In the genomic region with DNA sequence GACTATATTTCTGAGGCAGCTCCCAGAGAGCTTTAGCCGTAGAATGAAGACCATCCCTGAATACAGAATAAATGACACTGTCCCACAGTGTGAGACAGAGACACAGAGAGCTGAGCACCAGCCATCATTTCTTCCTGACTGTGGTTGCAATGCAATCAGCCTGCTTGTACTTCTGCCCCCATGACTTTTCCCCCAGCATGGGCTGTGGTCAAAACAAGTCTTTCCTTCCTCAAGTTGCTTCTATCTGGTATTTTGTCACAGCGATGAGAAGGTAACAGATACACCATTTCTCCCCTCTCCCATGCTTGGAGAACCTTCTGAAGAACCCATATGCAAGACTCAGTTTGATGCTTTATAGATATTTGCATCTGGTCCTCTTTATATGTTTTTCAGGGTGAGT, we compare ENCODE assay signal across 23 mouse cellular contexts. TPM values are rescaled to one million over a fixed set of nuclear protein-coding genes. Genes with fewer than 3 reads are reported as not detected.
"Had no signal": no experiment of that assay in that cellular context is flagged by ENCODE, and none has a peak within 500 bp of the region (broad histone marks: within the 10 kb centered on the region; RNA-seq: fewer than 3 reads in every experiment).

No protein-coding gene starts in this region.

- H3K4me1 ChIP-seq: heart, embryonic 10.5 days; heart, embryonic 12.5 days; hindbrain, embryonic 13.5 days; hindbrain, embryonic 15.5 days had no signal

- ATAC-seq: hindbrain, postnatal 0 days; intestine, embryonic 16.5 days; liver, embryonic 12.5 days had no signal

- DNase-seq: gastrocnemius, postnatal 14 days; gastrocnemius, postnatal 36 days; heart, adult 18-20 months; heart, postnatal 10 days; kidney, adult 18-20 months; kidney, adult 8-10 months; kidney, postnatal 10 days; kidney, postnatal 25 days; kidney, postnatal 4 days; layer of hippocampus, postnatal 36 days; left cerebral cortex, postnatal 4 days had no signal

- H3K36me3 ChIP-seq: heart, embryonic 10.5 days; heart, embryonic 12.5 days; hindbrain, embryonic 13.5 days; hindbrain, embryonic 15.5 days; limb, embryonic 13.5 days; limb, embryonic 15.5 days; liver, embryonic 12.5 days had no signal

- H3K9ac ChIP-seq: heart, embryonic 12.5 days; hindbrain, embryonic 13.5 days; hindbrain, embryonic 15.5 days; limb, embryonic 13.5 days; limb, embryonic 15.5 days; liver, embryonic 12.5 days; liver, embryonic 14.5 days had no signal

- H3K27me3 ChIP-seq: heart, embryonic 12.5 days; hindbrain, embryonic 13.5 days; hindbrain, embryonic 15.5 days; limb, embryonic 13.5 days; limb, embryonic 15.5 days had no signal

- H3K4me3 ChIP-seq: heart, embryonic 10.5 days; heart, embryonic 12.5 days; hindbrain, embryonic 13.5 days; hindbrain, embryonic 15.5 days; layer of hippocampus, adult 2 months; limb, embryonic 13.5 days; limb, embryonic 15.5 days; liver, embryonic 12.5 days had no signal

- H3K9me3 ChIP-seq: heart, embryonic 10.5 days; heart, embryonic 12.5 days; hindbrain, embryonic 13.5 days; hindbrain, embryonic 15.5 days; limb, embryonic 13.5 days; limb, embryonic 15.5 days; liver, embryonic 12.5 days had no signal

- H3K27ac ChIP-seq: heart, embryonic 10.5 days; hindbrain, embryonic 13.5 days; hindbrain, embryonic 15.5 days; hindbrain, postnatal 0 days; layer of hippocampus, adult 2 months; limb, embryonic 13.5 days; limb, embryonic 15.5 days; liver, embryonic 12.5 days; liver, embryonic 14.5 days had no signal

RNA-seq across cellular contexts. Expression of a gene that starts 58.9 kb away (rescaled TPM):
- total RNA-seq: hematopoietic stem cell, adult 5-6 weeks had no signal
